Comparison of ENCODE assay signal across 22 mouse cellular contexts in the genomic region with DNA sequence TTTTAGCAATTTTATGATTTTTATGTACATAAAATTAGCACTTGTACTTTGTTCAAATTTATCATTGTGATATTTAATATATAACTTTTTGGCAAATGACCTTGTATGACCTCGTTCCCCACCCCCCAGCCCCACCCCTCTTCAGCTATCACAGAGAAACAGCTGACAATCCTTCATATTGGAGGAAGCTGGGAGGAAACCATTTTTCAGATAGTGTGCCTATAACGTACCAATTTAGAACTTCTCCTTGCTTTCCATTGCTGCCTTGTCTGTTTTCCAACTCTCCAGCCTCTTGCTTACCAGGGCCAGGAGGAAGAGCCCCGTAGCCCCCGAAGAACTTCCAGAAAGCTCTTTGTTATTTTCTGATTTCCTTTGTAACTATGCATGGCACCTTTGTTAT.
DNase-seq lines count a peak whose midpoint lies in the region; ATAC-seq and TF ChIP-seq lines count a peak whose summit lies in the region.
"Had no signal": no experiment of that assay in that cellular context is flagged by ENCODE, and none has a peak within 500 bp of the region (broad histone marks: within the 10 kb centered on the region; RNA-seq: fewer than 3 reads in every experiment).

No protein-coding gene starts in this region.

- H3K36me3 ChIP-seq in heart, postnatal 0 days (replicated peaks; ENCODE audit: control insufficient read depth, insufficient read depth, low read length), result no peaks in the 10 kb centered on the region
- no peaks in the 10 kb centered on the region for H3K36me3 ChIP-seq in heart, embryonic 12.5 days
- H3K36me3 ChIP-seq in MEL (ENCODE audit: control insufficient read depth in 1 of 2, insufficient read depth in 2 of 2, low read length in 2 of 2), result peaks cover 0 to 22% of the 10 kb centered on the region in 2 experiments; a peak in 2 of 4 replicates
- H3K36me3 ChIP-seq: embryonic facial prominence, embryonic 15.5 days; forebrain, embryonic 12.5 days; heart, embryonic 13.5 days; hindbrain, embryonic 10.5 days; intestine, embryonic 15.5 days had no signal

- 57% methylated on average over 4 of the region's 4 CpGs for WGBS in heart, postnatal 0 days
- 58% methylated on average over 4 of the region's 4 CpGs for WGBS in heart, embryonic 12.5 days

- H3K4me2 ChIP-seq in heart, postnatal 0 days (ENCODE audit: low read depth, low read length), result no peak overlapping the region
- no peak overlapping the region for H3K4me2 ChIP-seq in heart, embryonic 12.5 days
- H3K4me2 ChIP-seq: embryonic facial prominence, embryonic 15.5 days; forebrain, embryonic 12.5 days; heart, embryonic 13.5 days; hindbrain, embryonic 14.5 days; intestine, embryonic 15.5 days had no signal

- TF ChIP-seq POLR2A in MEL (IDR thresholded peaks at IDR 0.05; ENCODE audit: control insufficient read depth in 1 of 2, insufficient read depth in 1 of 2, low read depth in 1 of 2, low read length in 2 of 2, poor library complexity in 1 of 2), result no peak

- DNase-seq in heart, postnatal 0 days (ENCODE audit: low spot score), result no peak
- DNase-seq in MEL (ENCODE audit: low read depth, low spot score) (peak; percentile 35), MEL-GATA-1-ER (ENCODE audit: extremely low read depth, low read depth) (peak; percentile 15)
- DNase-seq in urinary bladder, adult 18-20 months (ENCODE audit: low spot score in 2 of 2), result no peak
- no peak for DNase-seq in retina, embryonic 14.5 days (ENCODE audit: low spot score)
- no peak for DNase-seq in c-Kit-positive CD71-positive TER-119-positive erythroid progenitor cells, embryonic 14.5 days (ENCODE audit: low spot score)
- DNase-seq: adrenal gland, postnatal 10 days; cerebellum, adult 18-20 months; cerebellum, adult 9-11 months; cerebellum, postnatal 36 days; forebrain, postnatal 0 days; gastrocnemius, postnatal 10 days; heart, adult 18-20 months; heart, postnatal 14 days had no signal

- H3K27me3 ChIP-seq in heart, postnatal 0 days (ENCODE audit: control insufficient read depth, insufficient read depth, low read length), result no peaks in the 10 kb centered on the region
- H3K27me3 ChIP-seq in heart, embryonic 12.5 days (replicated peaks), result no peaks in the 10 kb centered on the region
- H3K27me3 ChIP-seq in MEL (ENCODE audit: control insufficient read depth in 1 of 2, insufficient read depth in 2 of 2, low read length in 2 of 2), result no peaks in the 10 kb centered on the region
- H3K27me3 ChIP-seq: embryonic facial prominence, embryonic 15.5 days; forebrain, embryonic 12.5 days; heart, embryonic 13.5 days; intestine, embryonic 15.5 days had no signal

- no peaks in the 10 kb centered on the region for H3K79me2 ChIP-seq in MEL (ENCODE audit: control insufficient read depth, insufficient read depth, low read length, poor library complexity)

- TF ChIP-seq CTCF in heart, postnatal 0 days (IDR thresholded peaks at IDR 0.05; ENCODE audit: low read depth), result no peak
- no peak for TF ChIP-seq CTCF in MEL (IDR thresholded peaks at IDR 0.05 in 2 of 3, conservative IDR thresholded peaks at IDR 0.05 in 1 of 3; ENCODE audit: control insufficient read depth in 1 of 3, insufficient read depth in 1 of 3, low read depth in 2 of 3, low read length in 3 of 3, poor library complexity in 1 of 3, severe bottlenecking in 1 of 3)

- no peak overlapping the region for H3K4me3 ChIP-seq in heart, postnatal 0 days (ENCODE audit: low read depth, low read length)
- no peak overlapping the region for H3K4me3 ChIP-seq in heart, embryonic 12.5 days
- no peak overlapping the region; a peak in 1 of 4 replicates for H3K4me3 ChIP-seq in MEL (ENCODE audit: control insufficient read depth in 1 of 2, insufficient read depth in 1 of 2, low read depth in 2 of 2, low read length in 2 of 2)
- H3K4me3 ChIP-seq: embryonic facial prominence, embryonic 15.5 days; forebrain, embryonic 12.5 days; heart, embryonic 13.5 days; hindbrain, embryonic 10.5 days; intestine, embryonic 15.5 days had no signal

- TF ChIP-seq RAD21 in MEL (IDR thresholded peaks at IDR 0.05; ENCODE audit: low read depth, low read length), result no peak

- no peak for ATAC-seq in heart, postnatal 0 days (ENCODE audit: insufficient read depth, low read depth)
- no peak for ATAC-seq in heart, embryonic 12.5 days (ENCODE audit: insufficient number of reproducible peaks, low FRiP score)
- ATAC-seq in erythroid progenitor cell, adult 5-6 weeks (replicated peaks; ENCODE audit: low FRiP score, poor library complexity, severe bottlenecking), result peak; percentile 51; the same call in 1 of the 2 replicates
- ATAC-seq: forebrain, postnatal 0 days; intestine, embryonic 15.5 days had no signal

- no peak overlapping the region for H3K9ac ChIP-seq in heart, postnatal 0 days (replicated peaks; ENCODE audit: low read depth, low read length)
- H3K9ac ChIP-seq in heart, embryonic 12.5 days, result no peak overlapping the region
- H3K9ac ChIP-seq in MEL (ENCODE audit: control insufficient read depth, low read depth, low read length, poor library complexity, severe bottlenecking), result peak overlapping the region; percentile 29; the same call in 1 of the 2 replicates
- H3K9ac ChIP-seq: embryonic facial prominence, embryonic 15.5 days; forebrain, embryonic 12.5 days; forebrain, postnatal 0 days; heart, embryonic 13.5 days; hindbrain, embryonic 14.5 days; intestine, embryonic 15.5 days had no signal

- no peaks in the 10 kb centered on the region for H3K9me3 ChIP-seq in heart, postnatal 0 days (replicated peaks; ENCODE audit: control insufficient read depth, low read length)
- no peaks in the 10 kb centered on the region for H3K9me3 ChIP-seq in heart, embryonic 12.5 days (replicated peaks)
- H3K9me3 ChIP-seq in MEL (replicated peaks; ENCODE audit: insufficient read depth, low read length), result no peaks in the 10 kb centered on the region
- H3K9me3 ChIP-seq: embryonic facial prominence, embryonic 15.5 days; forebrain, embryonic 12.5 days; heart, embryonic 13.5 days; hindbrain, embryonic 10.5 days; intestine, embryonic 15.5 days had no signal

- peaks cover 37% of the 10 kb centered on the region for H3K4me1 ChIP-seq in heart, postnatal 0 days (ENCODE audit: control insufficient read depth, insufficient read depth)
- peaks cover 43% of the 10 kb centered on the region for H3K4me1 ChIP-seq in heart, embryonic 12.5 days (replicated peaks)
- H3K4me1 ChIP-seq in MEL (ENCODE audit: control insufficient read depth in 1 of 2, insufficient read depth in 2 of 2, low read length in 2 of 2), result peaks cover 19 to 20% of the 10 kb centered on the region in 2 experiments
- H3K4me1 ChIP-seq: intestine, embryonic 15.5 days had no signal

- no peak for TF ChIP-seq EP300 in heart, postnatal 0 days (IDR thresholded peaks at IDR 0.05; ENCODE audit: low read depth)
- TF ChIP-seq EP300 in MEL (IDR thresholded peaks at IDR 0.05; ENCODE audit: low read depth in 1 of 2, low read length in 2 of 2), result peak; percentile 17 to 77; a peak in 2 of 4 replicates

- peak overlapping the region; percentile 8 for H3K27ac ChIP-seq in heart, postnatal 0 days (ENCODE audit: low read depth)
- H3K27ac ChIP-seq in heart, embryonic 12.5 days (ENCODE audit: poor library complexity, severe bottlenecking), result no peak overlapping the region
- H3K27ac ChIP-seq in MEL (ENCODE audit: control insufficient read depth, low read depth, low read length), result peak overlapping the region; percentile 47
- H3K27ac ChIP-seq: embryonic facial prominence, embryonic 15.5 days; forebrain, embryonic 12.5 days; hindbrain, embryonic 10.5 days; hindbrain, embryonic 14.5 days; intestine, embryonic 15.5 days had no signal

TF ChIP-seq in MEL, 35 proteins besides CTCF, POLR2A, EP300 and RAD21 (continues in another document):
- no peak for TF ChIP-seq MYB (IDR thresholded peaks at IDR 0.05; ENCODE audit: low read depth, low read length)
- TF ChIP-seq MEF2A (IDR thresholded peaks at IDR 0.05; ENCODE audit: extremely low read depth, insufficient replicate concordance, low read depth, low read length, poor library complexity, severe bottlenecking), result peak; percentile 57; the same call in 1 of the 2 replicates
- TF ChIP-seq ETS1 (IDR thresholded peaks at IDR 0.05; ENCODE audit: low read depth, low read length), result peak; percentile 69
- no peak for TF ChIP-seq SMC3 (IDR thresholded peaks at IDR 0.05; ENCODE audit: low read depth, low read length)
- TF ChIP-seq BHLHE40 (IDR thresholded peaks at IDR 0.05; ENCODE audit: borderline replicate concordance, low read depth, low read length), result no peak
- no peak for TF ChIP-seq USF1 (IDR thresholded peaks at IDR 0.05; ENCODE audit: low read depth, low read length)
- no peak for TF ChIP-seq ZMIZ1 (IDR thresholded peaks at IDR 0.05; ENCODE audit: low read depth, low read length)
- no peak for TF ChIP-seq POLR2AphosphoS5 (IDR thresholded peaks at IDR 0.05; ENCODE audit: borderline replicate concordance, low read depth, low read length)
- TF ChIP-seq GATA1 (IDR thresholded peaks at IDR 0.05; ENCODE audit: low read depth, low read length), result peak; percentile 48; the same call in 1 of the 2 replicates
- no peak for TF ChIP-seq NRF1 (IDR thresholded peaks at IDR 0.05; ENCODE audit: insufficient read depth, low read depth, low read length, poor library complexity, severe bottlenecking)
- TF ChIP-seq MXI1 (IDR thresholded peaks at IDR 0.05; ENCODE audit: low read depth, low read length), result no peak
- TF ChIP-seq CHD1 (IDR thresholded peaks at IDR 0.05; ENCODE audit: low read depth, low read length), result no peak
- TF ChIP-seq TBP (IDR thresholded peaks at IDR 0.05; ENCODE audit: low read depth, low read length), result no peak
- no peak for TF ChIP-seq MAFK (IDR thresholded peaks at IDR 0.05; ENCODE audit: borderline replicate concordance, low read depth, low read length)
- no peak for TF ChIP-seq ZKSCAN1 (IDR thresholded peaks at IDR 0.05; ENCODE audit: low read depth, low read length)
- TF ChIP-seq E2F4 (IDR thresholded peaks at IDR 0.05; ENCODE audit: borderline replicate concordance, low read depth, low read length), result no peak
- no peak for TF ChIP-seq ZNF384 (IDR thresholded peaks at IDR 0.05; ENCODE audit: low read depth, low read length)
- no peak for TF ChIP-seq MYC (IDR thresholded peaks at IDR 0.05; ENCODE audit: low read depth, low read length)
- no peak for TF ChIP-seq HCFC1 (IDR thresholded peaks at IDR 0.05; ENCODE audit: low read depth, low read length)
- no peak for TF ChIP-seq ZC3H11A (IDR thresholded peaks at IDR 0.05; ENCODE audit: low read depth, low read length)
- no peak for TF ChIP-seq MAX (IDR thresholded peaks at IDR 0.05; ENCODE audit: low read length)
- TF ChIP-seq POLR2AphosphoS2 (IDR thresholded peaks at IDR 0.05; ENCODE audit: low read length), result no peak
- peak; percentile 17; the same call in 1 of the 2 replicates for TF ChIP-seq TAL1 (IDR thresholded peaks at IDR 0.05; ENCODE audit: low read length)
- no peak for TF ChIP-seq GABPA (IDR thresholded peaks at IDR 0.05; ENCODE audit: low read depth, low read length)
- no peak for TF ChIP-seq KAT2A (conservative IDR thresholded peaks at IDR 0.05; ENCODE audit: low read depth, low read length)
- no peak for TF ChIP-seq CHD2 (IDR thresholded peaks at IDR 0.05; ENCODE audit: low read length)
- TF ChIP-seq RCOR1 (IDR thresholded peaks at IDR 0.05; ENCODE audit: low read depth, low read length), result no peak

Comparison
In these comparisons a context has a peak if more than half of its experiments do, and no peak if none do; other contexts are left out.
1. DNase-seq: peak in MEL (single experiment) and MEL-GATA-1-ER (single experiment); none in heart, postnatal 0 days (single experiment), urinary bladder, adult 18-20 months (0 of 2), retina, embryonic 14.5 days (single experiment) and c-Kit-positive CD71-positive TER-119-positive erythroid progenitor cells, embryonic 14.5 days (single experiment).